Mouse (Mus musculus) layer of hippocampus, postnatal 36 days (tissue): ENCODE data around the gene Ccnt1. TPM values are rescaled to one million over a fixed set of nuclear protein-coding genes. Genes with fewer than 3 reads are reported as not detected.
A peak's percentile ranks its signal among the peaks of the same experiment; 100 is the strongest.
"Not testable (repeated sequence)": the region's sequence is repeated elsewhere in the genome, so short reads cannot be mapped to it uniquely, and the experiment has no call there.

Experiments used
- DNase-seq, 2 experiments: peaks; one replicate each; pipeline ENCODE4 v3.0.0; 2022
- total RNA-seq, 2 experiments: library from RNA; stranded (reverse); gene quantifications; 2 replicates each; pipeline ENCODE4 v1.2.3; 2021

The Ccnt1 gene
- total RNA-seq, 2 experiments from 2014 or later, result 37.5 to 49.6 TPM

GRCm38 (mm10) chr15:98543341-98543740, 27.4 kb downstream of the Ccnt1 start:
- DNase-seq, result no peak

- DNase-seq, result no peak
These were observed 29.7 kb downstream of the Ccnt1 start for GRCm38 (mm10) chr15:98541064-98541463.

GRCm38 (mm10) chr15:98537923-98538322, 32.8 kb downstream of the Ccnt1 start:
- no peak for DNase-seq

GRCm38 (mm10) chr15:98536828-98537510, 33.8 kb downstream of the Ccnt1 start:
- DNase-seq, result no peak

GRCm38 (mm10) chr15:98535921-98536320, 34.8 kb downstream of the Ccnt1 start:
- DNase-seq, result no peak

GRCm38 (mm10) chr15:98533881-98534627, 36.7 kb downstream of the Ccnt1 start, which contains the start of gene Kansl2:
Gene Kansl2, minus strand, starts transcription at chr15:98534264.
- DNase-seq, result peak; percentile 98 to 99

- no peak for DNase-seq
These were observed 37.6 kb downstream of the Ccnt1 start for GRCm38 (mm10) chr15:98533035-98533531.

GRCm38 (mm10) chr15:98532281-98532680, 38.4 kb downstream of the Ccnt1 start:
- no peak for DNase-seq

- DNase-seq, result no peak
These were observed 42.6 kb downstream of the Ccnt1 start for GRCm38 (mm10) chr15:98528066-98528563.

GRCm38 (mm10) chr15:98527056-98527771, 43.5 kb downstream of the Ccnt1 start:
- no peak for DNase-seq

- DNase-seq, result no peak
These were observed 44.7 kb downstream of the Ccnt1 start for GRCm38 (mm10) chr15:98526057-98526456.

GRCm38 (mm10) chr15:98521245-98521644, 49.5 kb downstream of the Ccnt1 start:
- no peak for DNase-seq

GRCm38 (mm10) chr15:98517380-98518355, 53.1 kb downstream of the Ccnt1 start:
- DNase-seq, result no peak

GRCm38 (mm10) chr15:98514845-98515244, 55.9 kb downstream of the Ccnt1 start:
- DNase-seq, result not testable (repeated sequence)

GRCm38 (mm10) chr15:98514146-98514545, 56.6 kb downstream of the Ccnt1 start:
- no peak for DNase-seq

- DNase-seq, result not testable (repeated sequence)
These were observed 57.0 kb downstream of the Ccnt1 start for GRCm38 (mm10) chr15:98513676-98514075.

- DNase-seq, result no peak
These were observed 57.9 kb downstream of the Ccnt1 start for GRCm38 (mm10) chr15:98512799-98513321.

- DNase-seq, result no peak
These were observed 58.5 kb downstream of the Ccnt1 start for GRCm38 (mm10) chr15:98512232-98512631.

- no peak for DNase-seq
These were observed 59.3 kb downstream of the Ccnt1 start for GRCm38 (mm10) chr15:98511386-98511928.

GRCm38 (mm10) chr15:98510438-98511385, 60.0 kb downstream of the Ccnt1 start:
- peak; percentile 52 to 66 for DNase-seq
